Mouse (Mus musculus) gonadal fat pad, adult 2 months (tissue): ENCODE measurements around the gene Stat3. TPM values are rescaled to one million over a fixed set of nuclear protein-coding genes. Genes with fewer than 3 reads are reported as not detected.
A peak's percentile ranks its signal among the peaks of the same experiment; 100 is the strongest.

ENCODE experiments used
- DNase-seq: peaks from one replicate; pipeline ENCODE4 v3.0.0-alpha.2; 2012; ENCODE audit warnings: low read depth
- polyA plus RNA-seq: library from polyadenylated mRNA; depleted of rRNA; stranded (reverse); fragments of >200 nt; gene quantifications from 2 replicates; pipeline ENCODE4 v1.2.3, GENCODE M21; 2012

Gene Stat3
- polyA plus RNA-seq, 1 experiment = 106 TPM

GRCm38 (mm10) chr11:100891256-100892123 is 47.9 kb downstream of the Stat3 start:
- DNase-seq = no peak

GRCm38 (mm10) chr11:100890481-100890880 is 48.9 kb downstream of the Stat3 start:
- no peak for DNase-seq

GRCm38 (mm10) chr11:100888348-100888820 is 51.0 kb downstream of the Stat3 start:
- DNase-seq = no peak

GRCm38 (mm10) chr11:100887764-100888163 is 51.6 kb downstream of the Stat3 start:
- DNase-seq = no peak

GRCm38 (mm10) chr11:100887236-100887635 is 52.1 kb downstream of the Stat3 start:
- no peak for DNase-seq

GRCm38 (mm10) chr11:100886188-100886740 is 53.1 kb downstream of the Stat3 start:
- DNase-seq = no peak

GRCm38 (mm10) chr11:100885472-100885871 is 53.9 kb downstream of the Stat3 start:
- no peak for DNase-seq

- DNase-seq = no peak
Observed at GRCm38 (mm10) chr11:100883640-100884039, 55.7 kb downstream of the Stat3 start.

GRCm38 (mm10) chr11:100879321-100880078 is 59.8 kb downstream of the Stat3 start:
- no peak for DNase-seq

- no peak for DNase-seq
Observed at GRCm38 (mm10) chr11:100875761-100876160, 63.6 kb downstream of the Stat3 start.

- no peak for DNase-seq
Observed at GRCm38 (mm10) chr11:100870968-100871350, 68.4 kb downstream of the Stat3 start.

- DNase-seq = no peak
Observed at GRCm38 (mm10) chr11:100870256-100870967, 68.9 kb downstream of the Stat3 start.

- no peak for DNase-seq
Observed at GRCm38 (mm10) chr11:100865618-100866017, 73.7 kb downstream of the Stat3 start.

GRCm38 (mm10) chr11:100863141-100863540 is 76.2 kb downstream of the Stat3 start:
- no peak for DNase-seq

- no peak for DNase-seq
Observed at GRCm38 (mm10) chr11:100861836-100862235, 77.5 kb downstream of the Stat3 start.

GRCm38 (mm10) chr11:100861335-100861734 is 78.0 kb downstream of the Stat3 start:
- DNase-seq = no peak

GRCm38 (mm10) chr11:100860198-100861048 is 78.9 kb downstream of the Stat3 start:
- DNase-seq = no peak

- no peak for DNase-seq
Observed at GRCm38 (mm10) chr11:100859579-100860075, 79.7 kb downstream of the Stat3 start.

GRCm38 (mm10) chr11:100858935-100859578 is 80.3 kb downstream of the Stat3 start, which contains the start of gene Stat5a:
Stat5a (plus strand) TSS chr11:100859351.
- peak; percentile 84 for DNase-seq

GRCm38 (mm10) chr11:100857960-100858359 is 81.4 kb downstream of the Stat3 start:
- DNase-seq = no peak
